In genomic region chr11:97149995-97150410, GRCm38 (mm10) we compare ENCODE assay signal across 8 mouse cellular contexts. TPM values are rescaled to one million over a fixed set of nuclear protein-coding genes. Genes with fewer than 3 reads are reported as not detected.
A peak's percentile ranks its signal among the peaks of the same experiment; 100 is the strongest.
DNase-seq lines count a peak whose midpoint lies in the region; ATAC-seq and TF ChIP-seq lines count a peak whose summit lies in the region.

No protein-coding gene starts in this region.

- peak; percentile 24 for ATAC-seq in liver, embryonic 15.5 days (ENCODE audit: insufficient read depth)
- peak; percentile 6; the same call in 1 of the 2 replicates for ATAC-seq in neural tube, embryonic 13.5 days (ENCODE audit: low read depth)

- no peak for DNase-seq in thymus, adult 2 months
- DNase-seq in thymus, postnatal 14 days: no peak
- peak; percentile 60 for DNase-seq in embryonic facial prominence, embryonic 10.5 days (ENCODE audit: low spot score)
- DNase-seq in heart, adult 8-10 months (ENCODE audit: low spot score): peak; percentile 91
- peak; percentile 80 for DNase-seq in kidney, adult 18-20 months
- no peak for DNase-seq in c-Kit-positive CD71-positive TER-119-positive erythroid progenitor cells, embryonic 14.5 days (ENCODE audit: low spot score)

- H3K4me1 ChIP-seq in thymus, adult 2 months (replicated peaks; ENCODE audit: control insufficient read depth, insufficient read depth, low read length): peaks cover 15% of the 10 kb centered on the region
- H3K4me1 ChIP-seq in embryonic facial prominence, embryonic 10.5 days: peaks cover 73% of the 10 kb centered on the region
- peaks cover 24% of the 10 kb centered on the region for H3K4me1 ChIP-seq in liver, embryonic 15.5 days (replicated peaks)
- peaks cover 38% of the 10 kb centered on the region for H3K4me1 ChIP-seq in neural tube, embryonic 13.5 days (replicated peaks)

- no peak overlapping the region for H3K9ac ChIP-seq in liver, embryonic 15.5 days
- peak overlapping the region; percentile 91 for H3K9ac ChIP-seq in neural tube, embryonic 13.5 days

- no peak overlapping the region for H3K27ac ChIP-seq in thymus, adult 2 months (ENCODE audit: control insufficient read depth, insufficient read depth, low read length)
- H3K27ac ChIP-seq in embryonic facial prominence, embryonic 10.5 days (replicated peaks): peak overlapping the region; percentile 94
- peak overlapping the region; percentile 53 for H3K27ac ChIP-seq in liver, embryonic 15.5 days (replicated peaks)
- peak overlapping the region; percentile 97 for H3K27ac ChIP-seq in neural tube, embryonic 13.5 days (replicated peaks)

- no peak for TF ChIP-seq POLR2A in thymus, adult 2 months (IDR thresholded peaks at IDR 0.05; ENCODE audit: control insufficient read depth, extremely low read depth, insufficient read depth, low read length, poor library complexity)

- 3% methylated on average over 14 of the region's 14 CpGs for WGBS in thymus, adult 2 months
- 4% methylated on average over 14 of the region's 14 CpGs for WGBS in embryonic facial prominence, embryonic 10.5 days
- 4% methylated on average over 14 of the region's 14 CpGs for WGBS in liver, embryonic 15.5 days (ENCODE audit: insufficient replicate concordance)
- WGBS in neural tube, embryonic 13.5 days: 2% methylated on average over 14 of the region's 14 CpGs

- no peak for TF ChIP-seq CTCF in thymus, adult 2 months (IDR thresholded peaks at IDR 0.05; ENCODE audit: borderline replicate concordance, control insufficient read depth, extremely low read depth, insufficient read depth, low read length, poor library complexity)

- H3K4me3 ChIP-seq in thymus, adult 2 months (ENCODE audit: control insufficient read depth, insufficient read depth, low read length): peak overlapping the region; percentile 36; the same call in 1 of the 2 replicates
- peak overlapping the region; percentile 85 for H3K4me3 ChIP-seq in embryonic facial prominence, embryonic 10.5 days
- peak overlapping the region; percentile 61 for H3K4me3 ChIP-seq in liver, embryonic 15.5 days (replicated peaks)
- peak overlapping the region; percentile 75 for H3K4me3 ChIP-seq in neural tube, embryonic 13.5 days

- H3K9me3 ChIP-seq in embryonic facial prominence, embryonic 10.5 days: no peaks in the 10 kb centered on the region
- no peaks in the 10 kb centered on the region for H3K9me3 ChIP-seq in liver, embryonic 15.5 days (replicated peaks)
- no peaks in the 10 kb centered on the region for H3K9me3 ChIP-seq in neural tube, embryonic 13.5 days

- H3K36me3 ChIP-seq in thymus, adult 2 months (ENCODE audit: control insufficient read depth, insufficient read depth, low read length): no peaks in the 10 kb centered on the region
- peaks cover 41% of the 10 kb centered on the region for H3K36me3 ChIP-seq in embryonic facial prominence, embryonic 10.5 days (replicated peaks)
- H3K36me3 ChIP-seq in liver, embryonic 15.5 days (replicated peaks): peaks cover 4% of the 10 kb centered on the region
- peaks cover 40% of the 10 kb centered on the region for H3K36me3 ChIP-seq in neural tube, embryonic 13.5 days

- H3K4me2 ChIP-seq in liver, embryonic 15.5 days: peak overlapping the region; percentile 76
- peak overlapping the region; percentile 85 for H3K4me2 ChIP-seq in neural tube, embryonic 13.5 days

- H3K27me3 ChIP-seq in thymus, adult 2 months (ENCODE audit: control insufficient read depth, insufficient read depth, low read length): peaks cover 11% of the 10 kb centered on the region; the same call in 1 of the 2 replicates
- H3K27me3 ChIP-seq in embryonic facial prominence, embryonic 10.5 days (replicated peaks; ENCODE audit: low read depth, poor library complexity, severe bottlenecking): peaks cover 26% of the 10 kb centered on the region
- peaks cover 76% of the 10 kb centered on the region for H3K27me3 ChIP-seq in liver, embryonic 15.5 days
- 0 out of 2 replicates have a peak, but pooled peaks cover 5% of the 10 kb centered on the region for H3K27me3 ChIP-seq in neural tube, embryonic 13.5 days

RNA-seq across cellular contexts. Expression of gene Tbkbp1, which starts 1.3 kb away (rescaled TPM):
- 7.3 and 8.8 TPM in 2 replicates for polyA plus RNA-seq in thymus, adult 2 months (2012; rRNA removed)
- 4.7 and 5.1 TPM in 2 replicates for polyA plus RNA-seq in embryonic facial prominence, embryonic 10.5 days (2016; fragmentation: Nextera tagmentation; extraction: Ambion mirVana)
- 10 to 100 TPM; 12.2 to 14.9 (median 13.9) TPM for total RNA-seq in heart, adult 8-10 months (2022)
- 1.9 and 2.1 TPM in 2 replicates for polyA plus RNA-seq in liver, embryonic 15.5 days (2015; fragmentation: Nextera tagmentation; extraction: Ambion mirVana)
- polyA plus RNA-seq in neural tube, embryonic 13.5 days (2015; fragmentation: Nextera tagmentation; extraction: Ambion mirVana): 9.1 and 9.5 TPM in 2 replicates

RNA-seq across cellular contexts. Expression of gene Tbx21, which starts 34.9 kb away (rescaled TPM):
- polyA plus RNA-seq in thymus, adult 2 months (2012; rRNA removed): 4.0 TPM in 2 replicates
- polyA plus RNA-seq in embryonic facial prominence, embryonic 10.5 days (2016; fragmentation: Nextera tagmentation; extraction: Ambion mirVana): 0.11 and 0.17 TPM in 2 replicates
- total RNA-seq in heart, adult 8-10 months (2022): under 1 TPM in 1 of 4 experiments, not detected in 3; 0.16 TPM
- polyA plus RNA-seq in liver, embryonic 15.5 days (2015; fragmentation: Nextera tagmentation; extraction: Ambion mirVana): 0.08 and 0.15 TPM in 2 replicates
- 0.07 and 0.15 TPM in 2 replicates for polyA plus RNA-seq in neural tube, embryonic 13.5 days (2015; fragmentation: Nextera tagmentation; extraction: Ambion mirVana)

RNA-seq across cellular contexts. Expression of gene Kpnb1, which starts 37.7 kb away (rescaled TPM):
- 60.8 and 64.1 TPM in 2 replicates for polyA plus RNA-seq in thymus, adult 2 months (2012; rRNA removed)
- 85.5 and 85.9 TPM in 2 replicates for polyA plus RNA-seq in embryonic facial prominence, embryonic 10.5 days (2016; fragmentation: Nextera tagmentation; extraction: Ambion mirVana)
- total RNA-seq in heart, adult 8-10 months (2022): 10 to 100 TPM; 78.7 to 80.0 (median 79.7) TPM
- 18.4 and 18.6 TPM in 2 replicates for polyA plus RNA-seq in liver, embryonic 15.5 days (2015; fragmentation: Nextera tagmentation; extraction: Ambion mirVana)
- polyA plus RNA-seq in neural tube, embryonic 13.5 days (2015; fragmentation: Nextera tagmentation; extraction: Ambion mirVana): 31.0 and 34.8 TPM in 2 replicates

Comparison
In these comparisons a context has a peak if more than half of its experiments do, and no peak if none do; other contexts are left out.
1. DNase-seq: peak in embryonic facial prominence, embryonic 10.5 days (single experiment), heart, adult 8-10 months (single experiment) and kidney, adult 18-20 months (single experiment); none in thymus, adult 2 months (single experiment), thymus, postnatal 14 days (single experiment) and c-Kit-positive CD71-positive TER-119-positive erythroid progenitor cells, embryonic 14.5 days (single experiment).
2. Peak in every context shown above with its lines, with median percentiles within 50 percentile points of each other: H3K4me3 ChIP-seq.